Mouse (Mus musculus): ENCODE results near the gene Fbxl16.

The Fbxl16 gene

GRCm38 (mm10) chr17:25842509-25842908 lies 33.6 kb downstream of the Fbxl16 start:
- no peak for DNase-seq (ENCODE audit: low spot score in 2 of 2)

GRCm38 (mm10) chr17:25843122-25843521 lies 34.2 kb downstream of the Fbxl16 start:
- DNase-seq (ENCODE audit: low spot score in 2 of 2) = no peak

GRCm38 (mm10) chr17:25843636-25844395 lies 34.9 kb downstream of the Fbxl16 start:
- no peak for DNase-seq (ENCODE audit: low spot score in 2 of 2)

- peak; percentile 96 for DNase-seq (ENCODE audit: low spot score in 2 of 2)
These were observed 35.6 kb downstream of the Fbxl16 start, which contains the start of gene Rhot2 for GRCm38 (mm10) chr17:25844396-25844901. Gene Rhot2 (minus strand): TSS chr17:25844851.

- DNase-seq (ENCODE audit: low spot score in 2 of 2) = no peak
These were observed 51.3 kb downstream of the Fbxl16 start for GRCm38 (mm10) chr17:25860229-25860628.

- peak; percentile 81 for DNase-seq (ENCODE audit: low spot score in 2 of 2)
These were observed 52.2 kb downstream of the Fbxl16 start, which contains the start of gene Wdr90 for GRCm38 (mm10) chr17:25860832-25861703. Gene Wdr90 (minus strand): TSS chr17:25861501.

- no peak for DNase-seq (ENCODE audit: low spot score in 2 of 2)
These were observed 53.1 kb downstream of the Fbxl16 start for GRCm38 (mm10) chr17:25861704-25862612.

GRCm38 (mm10) chr17:25863681-25864080 lies 54.8 kb downstream of the Fbxl16 start:
- DNase-seq (ENCODE audit: low spot score in 2 of 2) = no peak

- DNase-seq (ENCODE audit: low spot score in 2 of 2) = no peak
These were observed 55.4 kb downstream of the Fbxl16 start for GRCm38 (mm10) chr17:25864311-25864710.

- no peak for DNase-seq (ENCODE audit: low spot score in 2 of 2)
These were observed 56.4 kb downstream of the Fbxl16 start for GRCm38 (mm10) chr17:25865288-25865687.

- no peak for DNase-seq (ENCODE audit: low spot score in 2 of 2)
These were observed 57.3 kb downstream of the Fbxl16 start for GRCm38 (mm10) chr17:25866172-25866571.

- DNase-seq (ENCODE audit: low spot score in 2 of 2) = peak in 1 of 2 experiments; percentile 33
These were observed 58.6 kb downstream of the Fbxl16 start for GRCm38 (mm10) chr17:25867509-25867835.

GRCm38 (mm10) chr17:25867836-25868600 lies 59.1 kb downstream of the Fbxl16 start:
- DNase-seq (ENCODE audit: low spot score in 2 of 2) = peak in 1 of 2 experiments; percentile 34

GRCm38 (mm10) chr17:25868601-25869191 lies 59.8 kb downstream of the Fbxl16 start, which contains the start of gene Mcrip2:
Gene Mcrip2 (minus strand): TSS chr17:25868764.
- DNase-seq (ENCODE audit: low spot score in 2 of 2) = peak; percentile 60 to 61

- DNase-seq (ENCODE audit: low spot score in 2 of 2) = no peak
These were observed 60.6 kb downstream of the Fbxl16 start for GRCm38 (mm10) chr17:25869498-25869897.

- DNase-seq (ENCODE audit: low spot score in 2 of 2) = no peak
These were observed 61.1 kb downstream of the Fbxl16 start for GRCm38 (mm10) chr17:25869954-25870353.
